Mouse (Mus musculus): ENCODE results near the gene Snrpg.

- TF ChIP-seq CTCF (IDR thresholded peaks at IDR 0.05; ENCODE audit: low read depth, low read length) (peak; percentile 26; the same call in 1 of the 2 replicates), POLR2A (IDR thresholded peaks at IDR 0.05; ENCODE audit: borderline replicate concordance, low read depth, low read length) (no peak)
Observed at GRCm38 (mm10) chr6:86364442-86365141, 6.5 kb upstream of the Snrpg start.

All from bone marrow macrophage, adult 2 months (primary cell).